Comparison of ENCODE assay signal across 8 mouse cellular contexts in the genomic region with DNA sequence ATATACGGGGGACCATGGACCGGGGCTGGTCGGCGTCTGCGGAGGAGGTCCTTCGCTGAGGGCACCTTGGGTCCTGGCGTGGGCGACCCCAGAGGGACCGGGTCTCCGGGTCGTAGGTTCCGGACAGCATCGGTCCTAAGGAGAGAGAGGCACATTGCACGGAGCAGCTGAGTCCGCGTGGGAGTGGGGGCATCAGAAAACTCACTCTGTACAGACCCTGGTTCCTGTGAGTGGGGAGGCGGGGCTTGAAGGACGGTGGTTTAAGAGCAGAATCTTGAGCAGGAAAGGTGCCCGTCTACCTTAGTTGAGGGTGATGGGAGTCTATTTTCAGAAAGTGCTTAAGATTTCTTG. TPM values are rescaled to one million over a fixed set of nuclear protein-coding genes. Genes with fewer than 3 reads are reported as not detected.
DNase-seq lines count a peak whose midpoint lies in the region; ATAC-seq lines count a peak whose summit lies in the region.

No protein-coding gene starts in this region.

- H3K27ac ChIP-seq in kidney, embryonic 16.5 days (ENCODE audit: low read length) = peak overlapping the region; percentile 96
- peak overlapping the region; percentile 98 for H3K27ac ChIP-seq in liver, embryonic 12.5 days
- peak overlapping the region; percentile 91 for H3K27ac ChIP-seq in stomach, embryonic 14.5 days (ENCODE audit: low read length)

- peak overlapping the region; percentile 96 for H3K9ac ChIP-seq in kidney, embryonic 16.5 days (replicated peaks; ENCODE audit: low read length)
- peak overlapping the region; percentile 98 for H3K9ac ChIP-seq in liver, embryonic 12.5 days
- H3K9ac ChIP-seq in stomach, embryonic 14.5 days (replicated peaks; ENCODE audit: low read depth, low read length) = peak overlapping the region; percentile 90

- under 1% methylated on average over 19 of the region's 19 CpGs for WGBS in kidney, embryonic 16.5 days
- WGBS in liver, embryonic 12.5 days (ENCODE audit: insufficient replicate concordance) = under 1% methylated on average over 19 of the region's 19 CpGs
- WGBS in stomach, embryonic 14.5 days = under 1% methylated on average over 19 of the region's 19 CpGs

- peak overlapping the region; percentile 94 for H3K4me3 ChIP-seq in kidney, embryonic 16.5 days (ENCODE audit: low read length)
- peak overlapping the region; percentile 99 for H3K4me3 ChIP-seq in liver, embryonic 12.5 days
- H3K4me3 ChIP-seq in stomach, embryonic 14.5 days (ENCODE audit: low read depth, low read length) = peak overlapping the region; percentile 80

- peaks cover 27% of the 10 kb centered on the region for H3K36me3 ChIP-seq in kidney, embryonic 16.5 days (ENCODE audit: insufficient read depth, low read length)
- H3K36me3 ChIP-seq in liver, embryonic 12.5 days = peaks cover 51% of the 10 kb centered on the region
- H3K36me3 ChIP-seq in stomach, embryonic 14.5 days (ENCODE audit: control insufficient read depth, insufficient read depth, low read length) = peaks cover 20% of the 10 kb centered on the region

- no peak for ATAC-seq in kidney, embryonic 16.5 days (ENCODE audit: low FRiP score, low TSS enrichment)
- ATAC-seq in frontal cortex, adult (ENCODE audit: low TSS enrichment) = peak; percentile 13
- ATAC-seq in liver, embryonic 12.5 days = peak; percentile 43; the same call in 1 of the 2 replicates
- ATAC-seq in stomach, embryonic 14.5 days (ENCODE audit: insufficient number of reproducible peaks, insufficient read depth, low FRiP score, low read depth) = no peak

- no peaks in the 10 kb centered on the region for H3K9me3 ChIP-seq in kidney, embryonic 16.5 days (ENCODE audit: low read length)
- no peaks in the 10 kb centered on the region for H3K9me3 ChIP-seq in liver, embryonic 12.5 days (replicated peaks)
- no peaks in the 10 kb centered on the region for H3K9me3 ChIP-seq in stomach, embryonic 14.5 days (ENCODE audit: control insufficient read depth, low read depth, low read length)

- no peaks in the 10 kb centered on the region for H3K27me3 ChIP-seq in kidney, embryonic 16.5 days (ENCODE audit: insufficient read depth, low read length)
- H3K27me3 ChIP-seq in liver, embryonic 12.5 days (replicated peaks) = no peaks in the 10 kb centered on the region
- no peaks in the 10 kb centered on the region for H3K27me3 ChIP-seq in stomach, embryonic 14.5 days (ENCODE audit: control insufficient read depth, insufficient read depth, low read length)

- H3K4me1 ChIP-seq in kidney, embryonic 16.5 days (ENCODE audit: insufficient read depth, low read length) = peaks cover 22% of the 10 kb centered on the region
- peaks cover 27% of the 10 kb centered on the region for H3K4me1 ChIP-seq in liver, embryonic 12.5 days
- peaks cover 14% of the 10 kb centered on the region for H3K4me1 ChIP-seq in stomach, embryonic 14.5 days (ENCODE audit: control insufficient read depth, insufficient read depth, low read length)

- H3K4me2 ChIP-seq in kidney, embryonic 16.5 days (replicated peaks; ENCODE audit: low read depth, low read length) = peak overlapping the region; percentile 68
- peak overlapping the region; percentile 92 for H3K4me2 ChIP-seq in liver, embryonic 12.5 days
- peak overlapping the region; percentile 55 for H3K4me2 ChIP-seq in stomach, embryonic 14.5 days (replicated peaks; ENCODE audit: low read depth, low read length)

- no peak for DNase-seq in kidney, postnatal 14 days
- peak; percentile 44 for DNase-seq in adipocyte (ENCODE audit: low spot score)
- no peak for DNase-seq in adrenal gland, postnatal 4 days (ENCODE audit: low spot score in 2 of 2)
- DNase-seq in gastrocnemius, postnatal 25 days = no peak

RNA-seq across cellular contexts. Expression of a gene that starts 0.3 kb away (rescaled TPM):
- 50.5 and 62.7 TPM in 2 replicates for polyA plus RNA-seq in kidney, embryonic 16.5 days (2015; fragmentation: Nextera tagmentation; extraction: Ambion mirVana)
- 17.5 and 24.0 TPM in 2 replicates for polyA plus RNA-seq in liver, embryonic 12.5 days (2016; fragmentation: Nextera tagmentation; extraction: Ambion mirVana)
- polyA plus RNA-seq in stomach, embryonic 14.5 days (2014; fragmentation: Nextera tagmentation; extraction: Ambion mirVana) = 65.4 and 77.0 TPM in 2 replicates
- total RNA-seq in adrenal gland, postnatal 4 days (2021) = 10 to 100 TPM; 53.9 to 58.1 TPM
- total RNA-seq in gastrocnemius, postnatal 25 days (2021) = 10 to 100 TPM; 20.6 to 22.7 TPM

RNA-seq across cellular contexts. Expression of a gene that starts 0.8 kb away (rescaled TPM):
- 23.2 and 24.9 TPM in 2 replicates for polyA plus RNA-seq in kidney, embryonic 16.5 days (2015; fragmentation: Nextera tagmentation; extraction: Ambion mirVana)
- 9.8 and 10.6 TPM in 2 replicates for polyA plus RNA-seq in liver, embryonic 12.5 days (2016; fragmentation: Nextera tagmentation; extraction: Ambion mirVana)
- 13.5 and 17.5 TPM in 2 replicates for polyA plus RNA-seq in stomach, embryonic 14.5 days (2014; fragmentation: Nextera tagmentation; extraction: Ambion mirVana)
- 10 to 100 TPM; 31.3 to 35.6 TPM for total RNA-seq in adrenal gland, postnatal 4 days (2021)
- total RNA-seq in gastrocnemius, postnatal 25 days (2021) = 10 to 100 TPM in 1 of 2 experiments, 1 to 10 TPM in 1; 9.6 to 10.0 TPM

RNA-seq across cellular contexts. Expression of a gene that starts 28.8 kb away (rescaled TPM):
- polyA plus RNA-seq in kidney, embryonic 16.5 days (2015; fragmentation: Nextera tagmentation; extraction: Ambion mirVana) = 92.3 and 154 TPM in 2 replicates
- polyA plus RNA-seq in liver, embryonic 12.5 days (2016; fragmentation: Nextera tagmentation; extraction: Ambion mirVana) = 9.2 and 11.0 TPM in 2 replicates
- polyA plus RNA-seq in stomach, embryonic 14.5 days (2014; fragmentation: Nextera tagmentation; extraction: Ambion mirVana) = 573 and 578 TPM in 2 replicates
- 10 to 100 TPM; 44.1 to 44.3 TPM for total RNA-seq in adrenal gland, postnatal 4 days (2021)
- 100 to 1,000 TPM in 1 of 2 experiments, 10 to 100 TPM in 1; 37.7 to 102 TPM for total RNA-seq in gastrocnemius, postnatal 25 days (2021)

RNA-seq across cellular contexts. Expression of a gene that starts 48.0 kb away (rescaled TPM):
- polyA plus RNA-seq in kidney, embryonic 16.5 days (2015; fragmentation: Nextera tagmentation; extraction: Ambion mirVana) = 44.5 and 45.8 TPM in 2 replicates
- 31.5 and 33.3 TPM in 2 replicates for polyA plus RNA-seq in liver, embryonic 12.5 days (2016; fragmentation: Nextera tagmentation; extraction: Ambion mirVana)
- polyA plus RNA-seq in stomach, embryonic 14.5 days (2014; fragmentation: Nextera tagmentation; extraction: Ambion mirVana) = 41.5 and 42.1 TPM in 2 replicates
- 100 to 1,000 TPM; 244 TPM for total RNA-seq in adrenal gland, postnatal 4 days (2021)
- 10 to 100 TPM; 67.9 to 70.2 TPM for total RNA-seq in gastrocnemius, postnatal 25 days (2021)

Comparison
In these comparisons a context has a peak if more than half of its experiments do, and no peak if none do; other contexts are left out.
1. ATAC-seq: peak in frontal cortex, adult (single experiment) and liver, embryonic 12.5 days (single experiment); none in kidney, embryonic 16.5 days (single experiment) and stomach, embryonic 14.5 days (single experiment).
2. Peak in every context shown above with its lines, with median percentiles within 50 percentile points of each other: H3K27ac ChIP-seq, H3K4me2 ChIP-seq, H3K4me3 ChIP-seq and H3K9ac ChIP-seq.